Mouse (Mus musculus) gastrocnemius, postnatal 10 days (tissue): Measurements from ENCODE around the gene Tnnt2. TPM values are rescaled to one million over a fixed set of nuclear protein-coding genes. Genes with fewer than 3 reads are reported as not detected.

Source experiments
- DNase-seq: peaks from one replicate; pipeline ENCODE4 v3.0.0; 2021; ENCODE audit warnings: mixed read lengths
- total RNA-seq, 2 experiments: library from RNA; stranded (reverse); gene quantifications; 2 replicates each; pipeline ENCODE4 v1.2.3; 2021

The Tnnt2 gene
- total RNA-seq, 2 experiments from 2014 or later = 41.1 to 52.6 TPM

DNA sequence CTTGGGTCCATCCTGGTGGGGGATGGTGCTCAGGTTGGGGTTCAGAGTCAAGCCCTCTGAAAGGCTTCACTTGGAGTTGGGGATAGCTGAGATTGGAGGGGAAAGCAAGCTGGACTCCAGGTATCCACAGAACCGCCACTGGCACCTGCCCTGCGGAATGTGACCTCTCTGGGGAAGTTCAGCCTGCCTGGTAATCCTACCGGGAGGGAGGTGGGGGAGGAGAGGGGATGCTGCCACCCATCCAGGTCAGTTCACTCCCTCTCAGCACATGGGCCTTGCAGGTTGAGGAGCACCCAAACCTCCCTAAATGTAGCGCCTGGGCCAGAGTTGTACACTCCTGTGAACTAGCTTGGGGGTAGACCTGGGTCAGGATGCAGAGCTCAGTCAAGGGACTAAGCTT lies 19.9 kb downstream of the Tnnt2 start:
- DNase-seq = no peak

- DNase-seq = no peak
These were observed 21.1 kb downstream of the Tnnt2 start for GRCm38 (mm10) chr1:135857137-135857775.

DNA sequence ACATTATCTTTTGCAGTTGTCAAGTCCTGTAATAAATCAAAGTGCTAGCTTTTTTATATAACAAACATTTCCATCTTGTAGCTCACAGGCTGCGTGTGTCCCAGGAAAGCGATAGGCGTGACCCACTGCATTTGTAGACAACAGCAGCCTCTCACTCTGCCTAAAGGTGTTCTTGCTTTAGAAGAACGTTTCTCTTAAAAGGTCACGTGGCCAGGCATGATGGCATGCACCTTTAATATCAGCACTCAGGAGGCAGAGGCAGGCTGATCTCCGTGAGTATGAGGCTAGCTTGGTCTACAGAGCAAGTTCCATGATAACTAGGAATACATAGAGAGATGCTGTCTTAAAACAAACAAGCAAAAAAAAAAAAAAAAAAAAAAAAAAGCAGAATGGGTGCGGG lies 22.4 kb downstream of the Tnnt2 start:
- DNase-seq = no peak

- DNase-seq = no peak
These were observed 24.9 kb downstream of the Tnnt2 start for GRCm38 (mm10) chr1:135861091-135861490.

- no peak for DNase-seq
These were observed 25.9 kb downstream of the Tnnt2 start for GRCm38 (mm10) chr1:135861980-135862552.

DNA sequence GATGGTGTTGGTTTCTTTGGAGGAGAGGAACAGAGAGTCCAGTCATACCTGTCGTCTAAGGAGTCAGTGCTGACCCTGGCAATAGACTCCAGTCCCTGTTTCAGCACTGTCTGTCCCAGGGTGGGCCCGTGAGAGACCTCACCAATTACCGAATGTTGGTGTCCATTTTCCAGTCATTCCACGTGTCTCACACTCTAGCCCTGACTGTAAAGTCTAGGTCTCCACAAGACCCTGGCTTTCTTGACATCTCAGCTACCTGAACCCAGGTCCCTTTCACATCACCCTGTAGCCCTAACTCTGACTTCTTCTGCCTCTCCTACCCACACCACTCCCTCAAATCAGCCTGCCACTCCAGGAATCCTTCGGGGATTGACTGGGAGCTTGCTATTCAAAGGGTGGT lies 26.4 kb downstream of the Tnnt2 start:
- DNase-seq = no peak

DNA sequence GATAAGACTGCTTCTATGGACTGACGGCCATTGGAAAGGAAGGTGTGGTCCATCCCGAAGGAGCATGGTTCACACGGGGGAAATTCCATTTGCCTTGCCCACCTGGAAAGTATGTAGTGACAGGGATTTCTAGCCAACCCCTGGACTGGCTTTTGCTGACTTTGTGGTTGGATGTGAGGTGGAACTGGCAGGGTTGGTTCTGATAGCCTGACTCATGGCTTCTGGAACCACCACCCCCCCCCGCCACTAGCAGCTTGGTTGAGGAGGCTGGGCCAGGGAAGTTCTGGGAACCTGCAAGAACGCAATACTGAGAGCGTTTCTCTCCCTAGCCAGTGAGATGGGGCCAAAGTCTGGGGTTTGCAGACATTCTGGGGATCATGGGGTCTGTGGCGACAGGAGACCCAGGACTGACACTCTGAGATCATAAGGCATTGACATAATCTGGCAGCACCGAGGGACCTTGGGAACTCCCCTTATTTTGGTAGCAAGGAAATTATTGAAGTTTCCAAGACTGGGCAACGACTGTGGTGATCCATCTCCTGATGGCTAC lies 27.7 kb downstream of the Tnnt2 start:
- no peak for DNase-seq

GRCm38 (mm10) chr1:135864830-135865229 lies 28.7 kb downstream of the Tnnt2 start:
- no peak for DNase-seq

DNA sequence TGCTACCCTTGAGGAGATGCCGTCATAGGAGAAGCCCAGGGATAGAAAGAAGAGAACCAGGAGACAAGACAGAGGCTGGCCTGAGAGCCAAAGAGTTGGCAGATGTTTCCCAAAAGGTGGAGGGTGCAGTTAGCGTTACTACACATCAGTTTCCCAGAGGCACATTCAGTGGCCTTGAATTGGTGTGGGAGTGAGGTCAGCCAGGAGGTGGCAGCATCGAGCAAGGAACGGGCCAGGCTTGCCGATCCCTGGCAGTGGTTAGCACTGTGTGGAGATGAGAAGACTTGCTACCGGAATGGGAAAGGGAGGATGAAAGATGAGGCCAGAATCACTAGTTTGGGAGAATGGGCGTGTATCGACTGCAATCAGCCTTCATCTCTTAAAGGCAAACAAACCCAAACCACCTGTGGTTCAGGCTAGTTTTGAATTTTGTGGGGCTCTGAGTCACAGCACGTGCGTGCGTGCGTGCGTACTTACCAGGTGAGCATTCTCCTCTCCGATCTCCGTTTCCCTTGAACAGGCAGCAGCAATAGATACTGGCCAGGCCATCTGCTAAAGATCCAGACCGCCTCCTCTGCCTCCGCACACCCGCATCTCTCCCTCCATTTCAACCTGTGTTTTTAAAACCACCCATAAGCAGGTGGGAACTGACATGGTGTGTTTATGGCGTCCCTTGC lies 29.5 kb downstream of the Tnnt2 start:
- DNase-seq = peak; percentile 95

DNA sequence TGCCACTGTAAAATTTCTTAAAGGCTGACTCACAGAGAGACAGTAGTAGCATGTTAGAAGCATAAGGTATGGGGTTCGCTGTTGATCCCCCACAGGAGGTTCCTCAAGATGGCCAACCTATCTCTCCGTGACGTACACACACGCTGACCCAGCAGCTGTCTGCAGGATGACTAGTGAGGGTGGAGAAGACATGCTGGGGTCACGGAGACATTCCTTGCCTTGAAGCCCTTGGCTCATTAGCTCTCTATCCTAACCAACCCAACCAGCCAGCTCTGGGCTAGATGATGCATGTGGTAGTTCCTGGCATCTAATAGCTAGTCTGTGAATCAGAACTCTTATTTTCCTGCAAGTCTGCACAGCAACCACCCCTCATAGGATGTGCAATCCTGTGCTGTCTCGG lies 32.4 kb downstream of the Tnnt2 start:
- no peak for DNase-seq

DNA sequence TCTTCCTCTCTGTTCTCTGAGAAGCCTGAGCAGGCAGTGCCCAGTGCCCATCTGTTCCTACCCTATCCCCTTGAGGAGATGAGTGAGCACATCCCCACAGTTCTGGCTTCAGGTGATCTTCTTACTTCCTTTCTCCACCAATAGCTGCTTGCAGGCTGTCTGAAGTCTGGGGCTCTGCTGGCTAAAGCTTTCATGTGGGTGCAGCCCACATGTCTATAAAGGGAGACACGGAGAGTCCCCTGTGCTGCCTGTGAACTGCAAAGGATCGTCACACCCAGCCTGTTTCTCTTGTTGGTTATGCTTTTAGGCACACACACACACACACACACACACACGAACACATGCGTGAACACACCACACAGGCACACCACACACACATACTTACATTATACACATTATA lies 36.8 kb downstream of the Tnnt2 start:
- DNase-seq = no peak

- DNase-seq = no peak
These were observed 41.1 kb downstream of the Tnnt2 start for GRCm38 (mm10) chr1:135877248-135877647.

- DNase-seq = peak; percentile 59
These were observed 46.4 kb downstream of the Tnnt2 start for GRCm38 (mm10) chr1:135882385-135883109.

DNA sequence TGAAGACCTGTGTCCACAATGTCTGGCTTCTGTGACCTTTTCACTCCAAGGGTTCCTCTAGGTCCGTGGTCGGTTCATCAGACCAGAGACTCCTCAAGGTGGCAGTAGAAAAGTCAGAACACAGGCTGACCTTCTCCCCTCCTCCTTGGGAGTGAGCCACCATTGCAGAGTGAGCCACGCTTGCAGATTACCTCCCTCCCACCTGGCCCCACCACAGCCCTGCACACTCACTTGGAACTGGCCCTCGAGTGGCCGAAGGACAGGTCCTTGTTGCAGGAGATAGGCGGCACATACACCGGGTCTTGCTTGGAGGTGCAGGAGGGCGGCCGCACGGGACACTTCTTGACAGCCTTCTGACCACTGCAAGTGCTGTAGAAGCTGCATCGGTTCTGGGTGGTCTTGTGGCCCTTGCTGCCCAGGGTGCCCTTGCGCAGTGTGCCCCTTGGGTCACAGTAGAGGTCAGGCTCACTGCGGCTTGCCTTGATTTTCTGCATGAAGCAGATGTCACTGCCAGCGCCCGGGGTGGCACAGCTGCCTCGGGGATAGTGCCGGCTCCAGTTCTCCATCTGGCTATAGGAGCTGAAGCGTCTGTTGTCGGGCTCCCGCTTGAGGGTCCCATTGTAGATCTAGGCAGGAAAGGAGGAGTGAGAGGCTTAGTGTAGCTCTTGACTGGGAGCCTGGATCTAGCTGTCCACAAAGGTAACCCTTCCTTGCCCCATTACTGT lies 53.5 kb downstream of the Tnnt2 start:
- no peak for DNase-seq

DNA sequence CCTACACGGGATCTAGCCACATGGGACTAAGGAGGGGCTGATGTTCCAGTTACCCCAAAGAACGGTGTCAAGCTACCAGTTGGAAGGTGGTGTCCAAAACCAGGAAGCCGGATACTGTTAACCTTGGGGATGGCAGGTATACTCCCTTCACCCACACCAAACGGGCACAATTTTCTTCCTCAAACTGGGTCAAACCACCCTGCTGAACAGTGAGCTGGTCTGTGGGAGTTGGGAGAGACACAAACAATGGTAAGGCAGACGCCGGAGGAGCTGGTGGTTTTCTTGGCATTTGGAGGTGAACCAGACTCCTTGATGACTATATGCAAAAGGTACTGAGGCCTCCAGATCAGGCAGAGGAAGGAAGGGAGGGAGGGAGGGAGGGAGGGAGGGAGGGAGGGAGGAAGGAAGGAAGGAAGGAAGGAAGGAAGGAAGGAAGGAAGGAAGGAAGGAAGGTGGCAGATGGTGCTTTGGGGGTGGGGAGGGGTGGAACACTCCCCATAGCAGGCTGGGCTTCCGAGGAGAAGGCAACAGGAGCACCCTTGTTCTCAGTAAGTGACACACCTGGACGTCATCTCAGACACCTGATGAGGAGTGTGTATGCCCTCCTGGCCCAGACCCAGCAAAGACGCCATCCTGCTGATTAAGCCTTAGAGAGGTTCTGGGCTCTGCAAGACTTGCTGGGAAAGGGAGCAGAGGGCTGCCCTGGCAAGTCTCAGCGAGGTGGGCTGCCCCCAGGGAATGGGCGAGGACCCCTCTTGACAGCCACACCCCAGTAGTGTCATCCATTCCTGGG lies 55.5 kb downstream of the Tnnt2 start:
- no peak for DNase-seq

GRCm38 (mm10) chr1:135892233-135892632 lies 56.1 kb downstream of the Tnnt2 start:
- DNase-seq = no peak

DNA sequence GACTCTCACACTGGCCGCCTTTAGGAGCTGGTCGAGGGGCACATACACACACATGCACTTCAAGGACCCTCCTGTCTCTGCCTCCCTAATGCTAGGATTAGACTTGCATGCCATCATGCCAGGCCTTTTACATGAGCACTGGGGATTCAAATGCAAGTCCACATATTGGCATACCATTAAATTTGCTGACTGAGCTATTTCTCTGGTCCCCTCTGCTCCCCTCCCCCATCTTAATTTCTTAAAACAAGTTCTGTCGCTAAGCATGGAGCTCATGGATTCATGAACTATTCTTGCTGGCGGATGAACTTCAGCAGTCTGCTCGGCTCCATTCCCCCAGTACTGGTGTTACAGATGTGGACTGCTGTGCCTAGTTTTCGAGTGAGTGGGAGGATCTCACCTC lies 56.6 kb downstream of the Tnnt2 start:
- DNase-seq = no peak

GRCm38 (mm10) chr1:135893377-135893776 lies 57.2 kb downstream of the Tnnt2 start:
- no peak for DNase-seq

DNA sequence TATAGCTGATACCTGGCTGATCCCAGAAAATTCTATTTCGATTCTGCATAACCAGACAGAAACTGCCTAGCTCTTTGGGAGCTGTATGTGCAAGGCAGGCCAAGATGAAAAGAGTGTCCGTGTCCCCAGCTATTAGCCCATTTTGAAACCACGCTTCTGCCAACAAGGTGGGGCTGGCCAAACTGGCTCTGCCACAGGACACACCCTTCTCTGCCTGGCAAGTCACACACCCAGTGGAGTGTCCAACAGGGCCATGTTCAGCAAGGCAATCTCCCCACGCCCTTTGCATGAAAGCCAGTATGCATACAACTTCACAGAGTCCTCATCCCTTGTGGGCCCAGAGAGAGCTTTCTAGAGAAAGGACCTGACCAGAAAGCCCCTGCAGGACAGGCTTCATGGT lies 59.2 kb downstream of the Tnnt2 start:
- DNase-seq = no peak

DNA sequence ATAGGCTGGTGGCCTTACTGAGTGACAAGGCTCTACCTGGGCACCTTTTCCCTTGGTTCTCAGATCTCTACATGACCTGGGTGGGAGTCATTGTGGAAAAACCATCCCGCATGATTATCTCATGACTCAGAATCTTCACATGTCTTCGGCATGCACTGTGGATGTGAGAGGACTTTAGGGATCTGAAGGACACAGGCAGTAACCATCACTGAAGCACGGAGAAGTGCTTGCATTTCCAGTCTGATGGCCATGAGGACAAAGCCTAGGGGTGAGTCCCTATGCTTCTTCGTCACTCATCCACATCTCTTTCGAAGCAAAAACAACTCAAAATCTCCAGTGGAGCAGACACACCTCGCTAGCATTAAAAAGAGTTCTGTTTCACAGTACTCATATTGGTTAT lies 63.1 kb downstream of the Tnnt2 start:
- no peak for DNase-seq

DNA sequence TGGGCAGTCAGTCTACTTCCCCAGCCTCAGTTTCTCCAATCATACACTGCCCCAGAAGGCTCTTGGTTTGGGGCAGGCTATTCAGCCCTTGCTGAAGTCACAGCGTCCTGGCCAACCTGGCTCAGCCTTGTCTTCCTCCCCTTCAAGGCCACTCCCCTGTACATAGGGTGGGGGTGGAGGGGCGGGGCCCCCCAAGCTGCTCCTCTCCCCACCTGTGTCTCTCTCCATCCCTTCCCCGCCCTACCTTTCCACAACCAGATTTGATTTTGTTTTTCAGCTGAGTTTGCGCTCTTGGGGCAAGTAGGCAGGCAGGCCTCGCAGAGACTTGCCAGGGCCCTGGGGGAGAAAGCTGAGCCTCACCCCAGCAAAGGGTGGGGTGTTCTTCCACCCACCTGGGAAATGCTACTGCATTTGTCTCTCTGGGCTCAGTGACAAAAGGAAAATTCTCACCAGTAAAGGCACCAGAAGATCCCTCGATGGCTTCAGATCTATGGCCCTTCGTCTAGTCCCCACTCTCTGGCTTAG lies 63.9 kb downstream of the Tnnt2 start:
- DNase-seq = no peak
